Mouse (Mus musculus) left cerebral cortex, adult 11 months (tissue): Measurements from ENCODE around the gene Gm10134.
A peak's percentile ranks its signal among the peaks of the same experiment; 100 is the strongest.
"Not testable (repeated sequence)": the region's sequence is repeated elsewhere in the genome, so short reads cannot be mapped to it uniquely, and the experiment has no call there.

Experiments used
- DNase-seq: peaks from one replicate; pipeline ENCODE4 v3.0.0; 2022; ENCODE audit warnings: low spot score

Gm10134 gene

DNA sequence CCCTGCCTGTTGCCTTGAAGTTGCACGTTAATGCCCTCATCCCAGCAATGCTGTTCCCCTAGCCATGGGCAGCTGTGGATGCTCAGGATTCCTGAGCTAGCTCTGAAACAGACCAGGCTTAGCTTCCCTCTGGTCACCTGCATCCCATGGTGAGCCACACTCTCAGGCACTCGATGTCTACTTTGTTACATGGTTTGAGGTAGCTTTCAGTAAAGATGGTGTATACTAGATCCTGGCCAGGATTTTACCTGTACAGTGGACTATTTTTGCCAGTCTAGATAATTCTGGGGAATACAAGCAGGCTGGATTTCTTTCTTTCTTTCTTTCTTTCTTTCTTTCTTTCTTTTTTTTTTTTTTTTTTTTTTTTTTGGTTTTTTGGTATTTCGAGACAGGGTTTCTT is at the start of gene Gm10134:
TSS of gene Gm10134 (plus strand) at position 301 of the 400 bp plus-strand sequence.
- DNase-seq, result no peak

DNA sequence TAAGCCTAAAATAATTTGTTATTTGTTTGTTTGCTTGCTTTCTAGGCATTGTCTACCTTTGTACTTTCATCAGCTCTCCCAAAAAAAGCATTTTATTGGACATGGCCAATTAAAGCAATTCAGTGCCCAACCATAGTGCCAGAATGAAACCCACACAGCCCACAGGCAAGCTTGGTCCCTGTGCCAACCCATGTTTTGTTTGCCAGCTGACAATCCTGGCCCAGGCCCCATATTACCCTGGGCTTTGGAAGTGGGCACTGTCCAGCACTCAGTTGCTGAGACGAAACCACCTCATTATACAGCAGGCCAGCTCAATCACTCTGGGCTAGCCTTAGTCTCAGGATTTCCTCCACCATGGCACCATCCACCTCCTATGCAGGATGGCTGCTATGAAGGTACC is 49.3 kb upstream of the Gm10134 start:
- DNase-seq, result no peak

DNA sequence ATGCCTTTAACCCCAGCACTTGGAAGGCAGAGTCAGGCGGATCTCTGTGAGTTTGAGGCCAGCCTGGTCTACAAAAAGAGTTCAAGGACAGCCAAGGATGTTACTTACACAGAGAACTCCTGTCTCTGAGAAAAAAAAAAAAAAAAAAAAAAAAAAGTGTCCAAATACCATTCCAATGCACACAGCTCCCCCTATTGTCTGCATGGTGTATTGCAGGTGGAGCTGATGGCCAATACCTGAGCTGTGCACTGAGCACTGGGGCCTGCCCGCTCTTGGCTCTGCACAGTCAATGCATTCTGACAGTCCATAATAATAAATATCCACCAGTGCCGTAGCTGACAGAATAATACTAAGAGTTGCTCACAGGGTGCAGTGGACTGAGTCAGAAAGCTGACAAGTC is 42.0 kb upstream of the Gm10134 start:
- DNase-seq, result peak; percentile 53

DNA sequence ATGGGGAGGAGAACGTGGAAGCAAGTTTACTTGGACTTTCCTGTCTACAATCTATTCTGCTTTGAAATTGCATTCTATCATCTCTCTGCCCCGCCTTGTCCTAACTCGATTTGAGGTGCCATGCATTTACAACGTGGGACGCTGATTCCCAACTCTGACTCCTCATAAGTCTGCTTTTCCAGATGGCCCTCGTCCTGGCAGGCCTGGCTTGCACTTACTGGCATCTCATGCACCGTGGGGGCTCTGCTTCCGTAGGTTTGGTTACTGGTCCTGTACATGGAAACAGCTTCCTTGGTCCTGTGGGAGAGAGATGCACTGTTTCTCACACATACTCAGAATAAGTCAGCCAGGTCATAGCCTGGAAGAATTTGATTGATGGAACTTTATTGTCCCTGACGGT is 41.0 kb upstream of the Gm10134 start:
- DNase-seq, result no peak

DNA sequence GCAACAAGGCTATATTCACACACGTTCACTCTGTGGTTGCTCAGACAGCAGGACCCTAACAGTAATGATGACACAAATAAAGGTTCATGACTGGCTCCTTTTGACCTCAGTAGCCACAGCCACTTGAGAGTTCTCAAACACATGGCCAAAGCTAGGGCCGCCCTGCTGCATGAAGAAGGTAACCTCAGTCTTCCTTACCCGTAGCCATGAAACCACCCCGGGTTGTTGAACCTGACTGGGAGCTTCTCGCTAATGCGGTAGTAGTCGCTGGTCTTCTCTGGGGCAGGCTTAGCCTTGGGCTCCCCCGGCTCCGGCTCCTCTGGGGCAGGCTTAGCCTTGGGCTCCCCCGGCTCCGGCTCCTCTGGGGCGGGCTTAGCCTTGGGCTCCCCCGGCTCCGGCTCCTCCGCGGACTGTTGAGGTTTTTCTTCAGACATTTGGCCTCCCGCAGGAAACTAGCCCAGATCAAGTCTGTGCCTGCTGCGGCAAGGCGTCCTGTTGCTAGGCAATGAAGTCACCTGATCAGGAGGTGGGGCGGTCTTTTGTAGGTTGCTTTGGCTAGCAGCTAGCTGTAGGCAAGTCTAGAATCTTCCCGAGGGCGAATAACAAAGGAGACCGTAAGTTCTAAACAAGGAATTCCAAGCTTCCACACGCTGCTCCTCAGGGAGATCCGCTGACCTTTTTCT is 39.9 kb upstream of the Gm10134 start, which contains the start of gene 1700007K13Rik:
TSS of gene 1700007K13Rik (minus strand) at position 497 of the 683 bp plus-strand sequence.
- no peak for DNase-seq

DNA sequence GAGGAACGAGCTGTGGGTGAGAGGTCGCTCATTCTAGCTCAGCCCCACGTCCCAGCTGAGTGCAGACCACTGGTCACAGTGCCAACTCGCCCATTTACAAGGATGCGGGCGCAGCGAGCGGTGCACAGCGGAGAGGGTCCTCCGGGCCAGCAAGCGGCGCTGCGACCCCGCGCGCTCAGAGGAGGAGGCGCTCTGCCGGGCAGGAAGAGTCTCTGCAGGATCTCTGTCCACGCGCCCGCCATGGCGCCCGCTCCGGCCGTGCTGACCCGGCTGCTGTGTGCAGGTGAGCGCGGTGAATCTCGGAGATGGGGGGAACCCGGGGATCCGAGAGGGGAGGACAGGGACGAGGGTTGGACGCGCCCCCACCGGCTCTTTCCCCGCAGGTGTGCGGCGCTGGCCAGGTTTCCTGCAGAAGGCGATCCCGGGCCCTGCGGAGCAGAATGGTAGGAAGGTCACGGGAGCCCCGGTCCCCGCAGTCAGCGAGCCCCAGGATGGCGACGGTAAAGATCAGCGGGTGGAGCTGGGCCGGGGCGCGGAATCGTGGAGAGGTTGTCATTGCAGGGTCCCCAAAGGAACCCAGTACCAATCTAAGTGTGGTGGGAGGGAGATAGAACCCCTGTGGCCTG is 37.9 kb upstream of the Gm10134 start, which contains the start of gene Mrps2:
TSS of gene Mrps2 (plus strand) at position 207 of the 626 bp plus-strand sequence.
- DNase-seq, result peak; percentile 57

DNA sequence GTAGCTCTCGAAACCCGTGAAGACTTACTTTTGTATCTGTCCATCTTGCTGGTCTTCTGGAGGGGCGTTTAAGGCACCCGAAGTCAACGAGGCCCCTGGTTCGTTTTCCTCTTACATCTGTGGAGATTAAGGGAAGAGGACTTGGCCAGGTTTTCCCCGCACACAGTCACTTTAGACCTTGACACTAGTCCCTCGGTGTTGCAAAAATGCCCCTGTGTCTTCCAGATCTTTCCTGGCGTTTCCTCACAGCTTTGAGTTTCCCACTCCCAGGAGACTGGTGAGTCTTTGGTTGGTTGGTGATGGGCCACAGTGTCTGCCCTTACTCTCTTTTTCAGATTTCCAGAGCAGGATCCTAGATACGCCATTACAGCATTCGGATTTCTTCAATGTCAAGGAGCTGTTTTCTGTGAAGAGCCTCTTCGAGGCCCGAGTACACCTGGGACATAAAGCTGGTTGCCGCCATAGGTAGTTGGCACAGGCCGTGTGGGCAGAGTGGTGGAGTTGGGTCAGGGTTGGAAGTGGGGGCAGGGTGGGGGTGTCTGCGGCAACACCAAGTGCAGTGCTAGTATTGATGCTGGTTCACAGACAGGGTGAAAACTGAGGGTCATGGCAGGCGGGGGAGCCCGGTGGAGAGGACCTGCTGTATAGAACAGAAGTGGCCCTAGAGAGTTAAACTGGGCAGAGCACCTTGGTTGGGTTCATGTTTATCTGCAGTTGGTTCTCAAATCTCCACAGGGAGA is 37.2 kb upstream of the Gm10134 start:
- no peak for DNase-seq

DNA sequence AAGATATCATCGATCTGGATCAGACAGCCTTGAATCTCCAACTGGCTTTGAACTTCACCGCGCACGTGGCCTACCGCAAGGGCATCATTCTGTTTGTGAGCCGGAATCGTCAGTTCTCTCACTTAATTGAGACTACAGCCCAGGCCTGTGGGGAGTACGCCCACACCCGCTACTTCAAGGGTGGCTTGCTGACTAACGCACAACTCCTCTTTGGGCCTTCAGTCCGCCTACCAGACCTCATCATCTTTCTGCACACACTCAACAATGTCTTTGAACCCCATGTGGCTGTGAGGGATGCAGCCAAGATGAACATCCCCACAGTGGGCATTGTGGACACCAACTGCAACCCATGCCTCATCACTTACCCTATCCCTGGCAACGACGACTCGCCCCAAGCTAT is 36.4 kb upstream of the Gm10134 start:
- DNase-seq, result no peak

DNA sequence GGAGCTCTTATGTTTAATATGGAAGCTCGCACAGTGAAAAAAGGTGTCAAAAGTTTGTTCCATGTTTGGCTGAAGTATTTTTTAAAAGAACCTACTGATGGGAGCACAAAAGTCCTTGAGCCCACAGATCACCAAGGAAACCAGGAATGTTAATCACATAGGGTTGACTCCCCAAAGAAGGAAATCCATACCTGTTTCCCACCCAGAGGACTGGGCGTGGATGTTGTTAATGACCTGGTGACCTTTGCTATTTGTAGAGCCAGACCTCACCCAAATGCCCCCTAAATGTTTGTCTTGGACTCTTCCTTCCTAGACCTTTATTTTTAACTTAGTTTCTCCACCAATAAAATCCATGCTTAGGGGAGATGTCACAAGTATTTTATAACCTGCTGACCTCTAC is 35.3 kb upstream of the Gm10134 start:
- no peak for DNase-seq

DNA sequence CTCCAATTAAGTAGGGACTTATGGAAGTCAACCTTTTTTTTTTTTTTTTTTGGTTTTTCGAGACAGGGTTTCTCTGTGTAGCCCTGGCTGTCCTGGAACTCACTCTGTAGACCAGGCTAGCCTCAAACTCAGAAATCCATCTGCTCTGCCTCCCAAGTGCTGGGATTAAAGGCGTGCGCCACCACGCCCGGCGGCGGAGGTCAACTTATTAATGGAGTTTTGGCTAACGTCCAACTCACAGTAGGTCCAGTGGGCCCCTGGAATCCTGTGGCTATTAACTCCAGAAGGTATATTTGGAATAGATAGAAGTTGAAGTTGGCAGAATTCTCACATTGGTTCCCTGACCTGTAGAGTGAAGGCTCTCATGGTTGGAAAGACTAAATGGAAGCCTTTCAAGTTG is 33.9 kb upstream of the Gm10134 start:
- not testable (repeated sequence) for DNase-seq

DNA sequence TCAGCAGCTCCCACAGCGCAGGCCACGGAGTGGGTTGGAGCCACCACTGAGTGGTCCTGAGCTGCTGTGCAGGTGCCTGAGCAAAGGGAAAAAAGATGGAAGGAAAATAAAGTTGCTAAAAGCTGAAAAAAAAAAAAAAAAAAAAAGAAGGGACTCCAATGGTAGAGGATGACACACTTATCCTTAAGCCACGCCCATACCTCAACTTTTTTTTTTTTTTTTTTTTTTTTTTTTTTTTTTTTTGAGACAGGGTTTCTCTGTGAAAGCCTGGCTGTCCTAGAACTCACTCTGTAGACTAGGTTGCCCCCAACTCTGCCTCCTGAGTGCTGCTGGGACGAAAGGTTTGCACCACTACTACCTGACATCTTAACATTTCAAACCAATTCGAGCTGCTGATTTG is 27.9 kb upstream of the Gm10134 start:
- DNase-seq, result not testable (repeated sequence)

DNA sequence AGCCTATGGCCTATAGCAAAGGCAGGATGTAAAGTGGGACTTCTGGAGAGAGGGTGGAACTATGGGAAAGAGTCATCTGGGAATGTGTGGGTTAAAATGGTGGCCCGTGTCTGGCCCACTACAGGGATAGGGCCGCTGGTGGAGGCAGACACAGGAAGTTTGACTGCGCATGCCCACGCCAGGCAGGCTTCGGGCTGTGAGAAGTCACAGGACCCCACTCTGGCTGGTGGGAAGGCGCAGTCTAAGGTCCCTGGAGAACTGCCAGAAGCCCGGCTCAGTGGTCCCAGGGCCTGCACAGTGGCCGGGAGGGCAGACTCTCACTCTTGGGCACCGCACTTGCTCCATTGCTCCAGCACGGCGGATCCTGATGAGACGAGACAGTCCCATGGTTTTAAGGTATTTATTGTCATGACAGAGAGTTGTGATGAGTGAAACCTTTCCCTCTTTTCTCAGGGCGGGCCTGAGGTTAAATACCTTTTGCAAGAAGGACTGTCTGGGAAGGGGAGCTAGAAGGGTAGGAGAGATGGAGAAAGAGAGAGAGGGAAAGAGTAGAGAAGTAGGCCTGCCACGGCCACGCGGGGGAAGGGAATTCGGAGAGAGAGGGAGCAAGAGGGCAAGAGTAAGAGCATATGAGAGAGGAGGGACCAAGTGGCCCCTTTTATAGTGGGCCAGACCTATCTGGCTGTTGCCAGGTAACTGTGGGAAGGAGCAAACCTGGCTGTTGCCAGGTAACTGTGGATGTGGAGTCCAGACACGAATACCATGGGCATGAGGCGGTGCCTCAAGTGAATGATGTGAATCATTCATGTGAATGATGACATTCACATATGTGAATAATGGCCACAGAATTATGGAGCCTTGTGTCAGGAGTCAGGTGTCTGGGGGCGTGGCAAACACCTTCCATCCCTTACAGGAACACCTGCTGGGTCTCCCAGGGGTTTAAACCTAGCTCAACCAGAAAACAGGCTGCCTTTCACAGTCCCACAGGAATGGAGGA is 26.4 kb upstream of the Gm10134 start:
- DNase-seq, result no peak

DNA sequence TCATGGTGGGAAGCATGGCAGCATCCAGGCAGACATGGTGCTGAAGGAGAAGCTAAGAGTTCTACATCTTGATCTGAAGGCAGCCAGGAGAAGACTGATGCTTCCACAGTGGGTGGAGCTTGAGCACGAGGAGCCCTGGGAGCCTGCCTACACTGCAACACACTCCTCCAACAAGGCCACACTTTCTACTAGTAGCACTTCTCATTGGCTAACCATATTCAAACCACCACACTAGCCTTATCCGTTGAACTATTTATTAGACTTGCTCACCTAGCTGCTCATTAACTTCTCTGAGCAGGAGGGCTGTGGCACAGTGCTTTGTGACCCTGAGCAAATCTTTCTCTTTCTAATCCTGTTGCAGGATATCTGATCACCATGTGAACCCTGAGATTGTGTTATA is 22.0 kb upstream of the Gm10134 start:
- DNase-seq, result no peak

DNA sequence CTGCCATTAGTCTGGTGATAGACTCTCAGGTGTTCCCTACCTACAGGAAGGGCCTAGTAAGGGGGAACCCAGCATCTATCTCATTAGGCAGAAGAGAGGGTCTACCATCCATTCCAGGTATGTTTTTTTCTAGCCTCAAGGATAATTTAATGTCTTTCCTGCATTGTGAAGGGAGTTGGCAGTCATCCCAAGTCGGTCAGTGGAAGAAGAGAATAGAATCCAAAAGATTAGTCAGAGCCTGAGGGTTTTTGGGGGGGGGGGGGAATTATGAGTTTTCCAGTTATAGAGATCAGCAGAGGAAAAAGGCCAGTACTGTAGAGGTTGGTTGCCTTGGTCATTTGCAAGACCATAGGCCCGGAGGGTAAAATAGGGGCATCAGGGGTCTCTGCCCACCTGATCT is 11.4 kb upstream of the Gm10134 start:
- no peak for DNase-seq

DNA sequence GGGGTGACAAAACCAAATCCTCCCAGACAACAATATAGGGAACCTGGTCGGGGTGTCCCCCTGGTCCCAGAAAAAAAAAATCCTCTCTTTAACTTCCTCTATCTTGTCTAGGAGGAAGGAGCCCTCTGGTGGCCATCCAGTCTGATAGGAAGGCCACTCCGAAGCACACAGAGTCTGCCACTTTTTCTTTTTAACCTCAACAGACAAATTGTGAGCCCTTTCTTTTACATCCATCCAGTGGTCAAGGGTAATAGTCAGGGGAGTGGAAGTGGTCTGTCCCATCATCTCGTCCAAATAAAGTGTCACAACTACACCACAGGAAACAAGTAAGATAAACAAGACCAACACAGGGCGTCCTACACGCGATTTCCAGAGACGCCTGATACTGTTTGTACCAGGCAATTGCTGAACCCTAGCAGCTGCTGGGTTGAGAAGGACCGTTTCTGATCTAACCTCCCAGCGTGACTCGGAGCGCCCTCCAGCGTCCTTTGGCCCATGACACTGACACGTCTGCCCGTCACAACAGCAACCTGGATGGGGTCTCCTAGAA is 10.6 kb upstream of the Gm10134 start:
- no peak for DNase-seq

DNA sequence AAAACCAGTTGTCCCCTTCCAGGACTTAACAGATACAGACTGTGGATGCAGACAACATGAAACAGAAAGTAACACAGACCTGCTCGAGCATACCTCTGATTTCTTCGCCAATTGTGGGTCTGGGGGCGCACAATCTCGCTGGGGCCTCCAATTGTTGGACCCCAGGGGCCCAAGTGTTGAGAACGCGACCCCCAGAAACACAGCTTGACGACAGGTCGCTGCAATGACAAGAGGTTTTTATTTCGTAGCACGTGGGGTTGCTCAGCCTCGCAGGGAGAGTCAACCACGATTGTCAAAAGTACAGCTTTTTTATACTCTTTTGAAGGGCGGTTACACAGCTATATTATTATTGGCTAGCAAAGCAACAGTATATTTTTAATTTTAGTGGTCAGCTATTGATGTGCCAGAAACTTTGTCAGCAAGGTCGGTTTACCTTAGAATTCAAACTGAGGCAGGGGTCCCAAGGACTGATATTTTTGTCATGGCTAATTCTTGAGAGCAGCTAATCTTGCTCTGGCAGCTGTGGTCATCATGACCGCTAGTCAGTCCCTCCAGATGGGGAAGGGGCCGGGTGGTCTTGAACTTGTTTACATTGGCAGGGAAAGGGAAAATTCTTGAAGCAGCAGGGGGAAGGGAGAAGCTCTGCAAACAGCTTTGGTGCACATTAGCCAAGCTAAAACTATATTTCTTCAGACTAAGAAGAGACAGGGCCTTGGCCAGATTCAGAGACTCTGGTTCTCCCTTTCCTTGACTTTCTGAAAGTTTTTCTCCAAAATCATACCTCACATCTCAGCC is 9.9 kb upstream of the Gm10134 start:
- no peak for DNase-seq

DNA sequence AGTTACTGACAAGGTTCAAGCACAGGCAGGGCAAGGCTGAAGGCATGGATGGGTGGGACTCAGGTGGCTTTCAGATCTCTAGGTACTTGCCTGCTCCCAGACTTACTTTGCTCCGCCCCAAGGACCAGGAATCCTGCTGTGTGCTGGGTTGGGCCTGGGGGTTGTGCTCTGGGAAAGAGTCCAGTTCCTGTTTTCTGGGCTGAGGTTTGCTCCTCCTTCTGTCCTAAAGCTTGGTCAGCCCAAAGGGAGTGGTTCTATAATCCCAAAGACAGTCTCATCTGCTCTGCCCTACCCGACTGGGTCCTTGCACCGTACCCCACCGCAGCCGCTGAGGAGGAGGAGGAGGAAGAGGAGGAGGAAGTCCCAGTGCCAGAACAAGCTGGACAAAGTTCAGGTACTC is 9.2 kb upstream of the Gm10134 start, which contains the start of gene Gbgt1:
TSS of gene Gbgt1 (plus strand) at position 221 of the 400 bp plus-strand sequence.
- no peak for DNase-seq

DNA sequence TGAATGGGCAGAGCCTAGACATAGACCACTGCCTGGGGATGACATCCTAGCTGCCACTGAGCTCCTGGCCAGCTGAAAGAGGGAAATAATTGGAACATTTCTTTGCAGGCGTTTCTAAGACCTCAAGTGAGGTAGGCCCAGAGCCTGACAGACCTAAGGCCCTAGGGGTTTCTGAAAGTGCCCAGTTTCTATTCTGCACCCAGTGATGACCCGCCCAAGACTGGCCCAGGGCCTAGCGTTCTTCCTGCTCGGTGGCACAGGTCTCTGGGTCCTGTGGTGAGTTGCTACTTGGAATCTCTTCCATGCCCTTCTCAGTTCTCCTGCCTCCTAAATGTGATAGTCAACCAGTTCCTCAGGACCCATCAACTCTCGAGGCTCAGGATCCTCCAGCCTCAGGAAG is 8.3 kb upstream of the Gm10134 start:
- no peak for DNase-seq

DNA sequence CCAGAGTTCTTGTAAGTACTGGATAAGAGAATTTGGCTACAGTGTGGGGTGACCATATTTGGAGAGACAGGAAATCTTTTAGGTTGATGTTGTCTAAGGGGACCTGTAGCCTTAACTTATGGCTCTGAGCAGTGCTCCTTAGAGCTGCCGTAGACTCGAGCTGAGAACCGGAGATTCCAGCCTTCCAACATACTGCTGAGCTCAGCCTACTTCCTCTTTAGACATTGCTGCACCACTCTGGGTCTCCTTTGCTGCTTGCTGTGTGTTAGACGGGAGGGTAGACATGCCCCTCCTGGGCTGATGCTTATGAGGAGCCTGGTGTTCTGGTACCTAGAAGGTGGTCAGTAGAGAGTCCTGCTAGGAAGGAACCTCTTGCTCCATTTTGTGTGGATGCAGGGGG is 7.5 kb upstream of the Gm10134 start:
- DNase-seq, result no peak

DNA sequence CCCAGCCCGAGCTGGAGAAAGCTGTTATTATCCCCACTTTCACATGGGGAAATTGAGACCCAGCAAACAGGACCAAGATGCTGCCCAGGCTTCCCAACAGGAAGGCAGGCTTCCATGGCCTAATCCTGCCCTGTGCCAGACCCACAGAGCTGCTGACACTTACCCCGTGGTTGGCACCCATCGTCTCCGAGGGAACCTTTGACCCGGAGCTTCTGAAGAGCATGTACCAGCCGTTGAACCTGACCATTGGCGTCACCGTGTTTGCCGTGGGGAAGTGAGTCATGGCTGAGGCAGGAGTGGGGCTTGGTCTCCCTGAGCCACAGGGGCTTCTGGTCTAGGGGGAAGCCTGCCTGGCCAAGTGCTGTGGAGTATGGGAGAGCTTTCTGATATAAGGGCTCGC is 2.9 kb upstream of the Gm10134 start:
- no peak for DNase-seq

DNA sequence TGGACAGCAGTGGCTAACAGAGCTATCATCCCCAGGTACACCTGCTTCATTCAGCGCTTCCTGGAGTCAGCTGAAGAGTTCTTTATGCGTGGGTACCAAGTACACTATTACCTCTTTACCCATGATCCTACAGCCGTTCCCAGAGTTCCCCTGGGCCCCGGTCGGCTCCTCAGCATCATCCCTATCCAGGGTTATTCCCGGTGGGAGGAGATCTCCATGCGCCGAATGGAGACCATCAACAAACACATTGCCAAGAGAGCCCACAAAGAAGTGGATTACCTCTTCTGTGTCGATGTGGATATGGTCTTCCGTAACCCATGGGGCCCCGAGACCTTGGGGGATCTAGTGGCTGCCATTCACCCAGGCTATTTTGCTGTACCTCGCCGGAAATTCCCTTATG is 1.2 kb upstream of the Gm10134 start:
- no peak for DNase-seq
